Mouse (Mus musculus) forebrain, embryonic 14.5 days (tissue): ENCODE data around the gene Upp2. TPM values are rescaled to one million over a fixed set of nuclear protein-coding genes. Genes with fewer than 3 reads are reported as not detected.

Experiments
- ATAC-seq: fragments of 200-750 bp; cut with Nextera tagmentation; 2 replicates; pipeline ENCODE4 v1.8.0; 2017; ENCODE audit warnings: mild to moderate bottlenecking, moderate library complexity
- DNase-seq: peaks from one replicate; pipeline ENCODE4 v3.0.0-alpha.2; 2015; ENCODE audit warnings: low spot score
- H3K27ac ChIP-seq: fragments of 300-500 bp; sonication (generic); 2 replicates; pipeline ENCODE4 v1.5.1; 2014; ENCODE audit warnings: low read depth, mild to moderate bottlenecking, control low read depth, low read length, moderate library complexity
- H3K27me3 ChIP-seq: fragments of 300-500 bp; sonication (generic); replicated peaks from 2 replicates; pipeline ENCODE4 v1.6.1; 2014; ENCODE audit warnings: low read length, control low read depth, mixed read lengths; ENCODE audit not compliant: control insufficient read depth, insufficient read depth
- H3K36me3 ChIP-seq: fragments of 300-500 bp; sonication (generic); 2 replicates; pipeline ENCODE4 v1.6.1; 2014; ENCODE audit warnings: low read length, control low read depth; ENCODE audit not compliant: control insufficient read depth, insufficient read depth
- H3K4me1 ChIP-seq: fragments of 300-500 bp; sonication (generic); 2 replicates; pipeline ENCODE4 v1.6.1; 2014; ENCODE audit warnings: antibody characterized with exemption, low read length, control low read depth; ENCODE audit not compliant: control insufficient read depth, insufficient read depth
- H3K4me2 ChIP-seq: fragments of 300-500 bp; sonication (generic); 2 replicates; pipeline ENCODE4 v1.6.1; 2014; ENCODE audit warnings: mild to moderate bottlenecking, control low read depth, low read length
- H3K4me3 ChIP-seq: fragments of 300-500 bp; sonication (generic); 2 replicates; pipeline ENCODE4 v1.5.1; 2014; ENCODE audit warnings: low read depth, low read length, control low read depth
- H3K9ac ChIP-seq: fragments of 300-500 bp; sonication (generic); 2 replicates; pipeline ENCODE4 v1.6.1; 2014; ENCODE audit warnings: mild to moderate bottlenecking, low read length, control low read depth, moderate library complexity
- H3K9me3 ChIP-seq: fragments of 300-500 bp; sonication (generic); replicated peaks from 2 replicates; pipeline ENCODE4 v1.6.1; 2016; ENCODE audit warnings: low read length, control low read depth, mixed read lengths; ENCODE audit not compliant: control insufficient read depth
- WGBS: fragments of 180-500 bp; shearing (Covaris S2); extraction: QIAGEN DNeasy Blood & Tissue Kit; methylation state at CpG from one replicate; pipeline ENCODE4 v1.1.7; 2014; 5-methylcytosine and 5-hydroxymethylcytosine counted together
- polyA plus RNA-seq: library from polyadenylated mRNA; unstranded; fragments of >200 nt; fragmentation: Nextera tagmentation; extraction: Ambion mirVana; gene quantifications from 2 replicates; pipeline ENCODE4 v1.2.1, GENCODE M21; 2014

The Upp2 gene
- polyA plus RNA-seq, 1 experiment from 2014 or later, result 13.1 TPM

- no peak for ATAC-seq
- Histone ChIP-seq H3K9me3 (no peaks in the 10 kb centered on the region), H3K4me2 (no peak overlapping the region)
Measured at GRCm38 (mm10) chr2:58614851-58615250, 47.8 kb downstream of the Upp2 start.

GRCm38 (mm10) chr2:58615766-58616165 is 48.7 kb downstream of the Upp2 start:
- no peaks in the 10 kb centered on the region for H3K4me1 ChIP-seq
- ATAC-seq (no peak), DNase-seq (no peak)
- H3K9me3 ChIP-seq, result no peaks in the 10 kb centered on the region
- H3K4me2 ChIP-seq, result no peak overlapping the region
- H3K36me3 ChIP-seq, result no peaks in the 10 kb centered on the region
- H3K9ac ChIP-seq, result no peak overlapping the region
- H3K27me3 ChIP-seq, result no peaks in the 10 kb centered on the region
- H3K27ac ChIP-seq, result no peak overlapping the region
- 80% methylated on average over 5 of the region's 5 CpGs for WGBS
- no peak overlapping the region for H3K4me3 ChIP-seq

More at GRCm38 (mm10) chr2:58614851-58615250, 47.8 kb downstream of the Upp2 start:
- no peak for DNase-seq
- Histone ChIP-seq H3K9ac (no peak overlapping the region), H3K36me3 (no peaks in the 10 kb centered on the region), H3K27ac (no peak overlapping the region), H3K4me3 (no peak overlapping the region), H3K27me3 (no peaks in the 10 kb centered on the region), H3K4me1 (no peaks in the 10 kb centered on the region)
- WGBS, result 96% methylated on average over 8 of the region's 8 CpGs

DNA sequence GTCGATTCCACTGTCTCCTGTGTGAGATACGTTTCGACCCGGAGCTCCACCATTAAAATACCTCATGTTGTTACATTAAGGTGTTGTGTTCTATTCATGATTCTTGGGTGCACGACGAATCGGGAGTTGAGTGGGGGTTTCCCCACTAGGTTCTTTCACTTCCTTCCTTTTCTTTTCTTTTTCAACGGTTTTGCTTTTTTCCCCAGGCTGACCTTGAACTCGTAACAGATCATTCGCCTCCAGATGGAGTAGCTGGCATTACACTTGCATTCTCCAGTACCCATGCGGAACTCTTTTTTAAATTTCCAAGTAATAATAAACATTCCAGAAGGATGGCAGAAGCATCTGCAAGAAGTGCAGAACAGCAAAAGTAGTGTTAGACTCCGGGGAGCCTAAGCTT is 58.1 kb downstream of the Upp2 start:
- Histone ChIP-seq H3K9ac (no peak overlapping the region), H3K4me2 (no peak overlapping the region), H3K27me3 (peaks cover 10% of the 10 kb centered on the region; the same call in 1 of the 2 replicates), H3K4me1 (peaks cover 10% of the 10 kb centered on the region), H3K27ac (no peak overlapping the region), H3K4me3 (no peak overlapping the region), H3K9me3 (no peaks in the 10 kb centered on the region), H3K36me3 (no peaks in the 10 kb centered on the region)
- DNase-seq, result no peak
- 59% methylated on average over 12 of the region's 12 CpGs for WGBS
- no peak for ATAC-seq

DNA sequence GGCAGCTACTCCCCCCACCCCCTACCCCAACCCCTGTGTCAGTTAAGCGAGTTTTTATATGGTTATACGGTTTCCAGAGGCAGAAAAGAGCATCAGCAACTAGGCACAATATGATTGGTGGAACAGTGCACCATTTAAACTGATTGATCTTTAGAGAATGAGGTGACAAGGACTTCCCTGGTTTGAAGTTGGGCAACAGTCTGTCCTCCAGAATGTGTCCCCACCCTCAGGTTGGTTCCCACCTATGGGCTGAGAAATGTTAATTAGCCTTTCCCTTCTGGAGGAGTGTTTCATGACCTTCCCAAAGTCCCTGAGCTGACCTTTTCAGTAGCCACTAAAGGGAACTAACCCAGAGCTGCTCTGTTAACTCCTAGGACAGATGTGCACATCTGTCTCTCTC is 58.6 kb downstream of the Upp2 start:
- Histone ChIP-seq H3K4me1 (peaks cover 10% of the 10 kb centered on the region), H3K4me2 (no peak overlapping the region), H3K9me3 (no peaks in the 10 kb centered on the region), H3K36me3 (no peaks in the 10 kb centered on the region), H3K27me3 (peaks cover 10% of the 10 kb centered on the region; the same call in 1 of the 2 replicates), H3K27ac (no peak overlapping the region), H3K4me3 (no peak overlapping the region), H3K9ac (no peak overlapping the region)
- 5% methylated on average over 2 of the region's 2 CpGs for WGBS
- DNase-seq, result no peak
- no peak for ATAC-seq

- DNase-seq (peak; percentile 56), ATAC-seq (no peak)
- peaks cover 10% of the 10 kb centered on the region for H3K4me1 ChIP-seq
- WGBS, result 2% methylated on average over 8 of the region's 8 CpGs
- no peak overlapping the region for H3K4me3 ChIP-seq
- no peak overlapping the region for H3K4me2 ChIP-seq
- no peak overlapping the region for H3K9ac ChIP-seq
- H3K9me3 ChIP-seq, result no peaks in the 10 kb centered on the region
- H3K27me3 ChIP-seq, result peaks cover 10% of the 10 kb centered on the region; the same call in 1 of the 2 replicates
- H3K36me3 ChIP-seq, result no peaks in the 10 kb centered on the region
- H3K27ac ChIP-seq, result no peak overlapping the region
Measured at GRCm38 (mm10) chr2:58626136-58626769, 59.2 kb downstream of the Upp2 start.

DNA sequence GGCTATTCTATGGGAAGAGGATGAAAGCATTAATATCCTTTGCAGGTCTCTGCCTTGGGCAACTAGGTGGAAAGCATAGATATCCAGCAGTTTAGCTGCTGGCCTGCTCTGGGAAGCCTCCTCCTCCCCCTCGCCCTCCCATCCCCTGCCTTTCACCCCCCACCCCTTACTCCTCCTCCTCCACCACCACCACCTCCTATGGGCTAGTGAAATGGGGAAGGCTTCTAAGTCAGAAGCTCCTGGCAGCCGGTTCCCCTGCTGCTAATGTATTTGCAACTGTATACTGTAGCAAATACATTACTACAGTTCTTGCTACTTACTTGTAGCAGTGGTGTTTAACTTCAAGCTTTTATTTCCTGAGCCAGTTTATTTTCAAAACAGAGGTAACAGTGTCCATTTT is 60.9 kb downstream of the Upp2 start:
- H3K4me1 ChIP-seq, result peaks cover 10% of the 10 kb centered on the region
- WGBS, result 24% methylated on average over 2 of the region's 2 CpGs
- DNase-seq (no peak), ATAC-seq (no peak)
- no peaks in the 10 kb centered on the region for H3K9me3 ChIP-seq
- no peak overlapping the region for H3K27ac ChIP-seq
- no peaks in the 10 kb centered on the region for H3K36me3 ChIP-seq
- peaks cover 10% of the 10 kb centered on the region; the same call in 1 of the 2 replicates for H3K27me3 ChIP-seq
- no peak overlapping the region for H3K9ac ChIP-seq
- H3K4me2 ChIP-seq, result no peak overlapping the region
- H3K4me3 ChIP-seq, result no peak overlapping the region

DNA sequence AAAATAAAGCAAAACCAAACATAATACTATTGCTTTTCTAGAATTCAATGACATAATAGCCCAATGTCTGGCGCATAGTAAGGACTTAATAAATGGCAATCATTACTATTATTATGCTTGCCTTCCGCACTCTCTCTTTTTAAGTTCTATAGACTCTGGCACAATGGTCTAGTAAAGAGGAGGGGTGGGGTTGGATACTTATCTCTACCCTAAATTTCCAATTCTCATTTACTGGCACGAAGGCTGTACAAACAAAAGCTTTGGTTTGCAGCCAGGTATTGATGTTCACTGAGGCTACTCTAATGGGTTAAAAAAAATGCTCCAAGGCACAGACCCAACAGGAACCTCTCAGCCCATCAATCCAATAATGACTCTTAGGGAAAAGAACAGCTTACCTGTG is 61.9 kb downstream of the Upp2 start:
- ATAC-seq (peak; percentile 62), DNase-seq (peak; percentile 58)
- Histone ChIP-seq H3K4me1 (peaks cover 10% of the 10 kb centered on the region), H3K4me2 (no peak overlapping the region), H3K27me3 (peaks cover 10% of the 10 kb centered on the region; the same call in 1 of the 2 replicates), H3K36me3 (no peaks in the 10 kb centered on the region), H3K9me3 (no peaks in the 10 kb centered on the region), H3K27ac (no peak overlapping the region), H3K9ac (no peak overlapping the region), H3K4me3 (no peak overlapping the region)
- 6% methylated on average over 3 of the region's 3 CpGs for WGBS

DNA sequence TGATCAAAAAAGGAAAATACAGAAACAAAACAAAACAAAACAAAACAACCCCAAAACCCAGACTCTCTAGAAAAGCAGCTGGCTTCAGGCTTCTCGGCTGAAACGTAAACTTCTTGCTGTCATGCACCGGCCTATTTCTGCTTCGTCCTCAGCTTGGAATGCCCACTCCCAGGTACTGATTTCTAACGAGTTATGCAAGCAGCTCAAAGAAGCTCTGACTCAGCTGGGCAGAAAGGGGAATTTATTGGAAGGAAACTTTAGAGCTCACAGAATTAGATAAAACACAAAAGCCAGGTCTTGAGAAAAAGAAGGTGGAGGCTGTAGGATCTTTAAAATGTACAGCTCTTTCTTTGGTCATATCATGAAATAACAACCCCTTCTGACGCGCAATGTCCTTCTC is 62.3 kb downstream of the Upp2 start:
- no peaks in the 10 kb centered on the region for H3K36me3 ChIP-seq
- H3K9me3 ChIP-seq, result no peaks in the 10 kb centered on the region
- DNase-seq, result no peak
- peaks cover 10% of the 10 kb centered on the region for H3K4me1 ChIP-seq
- H3K27ac ChIP-seq, result no peak overlapping the region
- no peak for ATAC-seq
- H3K27me3 ChIP-seq, result peaks cover 10% of the 10 kb centered on the region; the same call in 1 of the 2 replicates
- no peak overlapping the region for H3K4me2 ChIP-seq
- H3K9ac ChIP-seq, result no peak overlapping the region
- 27% methylated on average over 7 of the region's 7 CpGs for WGBS
- no peak overlapping the region for H3K4me3 ChIP-seq

DNA sequence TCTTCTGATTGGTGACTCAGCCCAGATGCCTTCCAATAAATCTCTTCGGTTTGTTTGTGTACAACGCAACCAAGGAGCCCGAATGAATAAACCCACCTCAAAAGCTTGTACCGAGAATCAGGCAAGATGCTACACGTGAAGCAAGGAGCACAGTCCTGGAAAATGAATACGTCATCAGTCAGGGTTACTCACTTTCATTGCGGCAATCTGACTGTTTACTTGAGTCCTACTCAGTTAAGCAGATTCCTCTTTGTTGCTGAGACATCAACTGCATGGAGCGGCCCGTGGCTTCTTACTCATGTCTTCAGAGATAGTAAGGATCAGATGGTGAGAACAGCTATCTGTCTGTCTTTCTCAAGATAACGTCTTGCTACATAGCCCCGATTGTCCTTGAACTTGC is 66.7 kb downstream of the Upp2 start:
- H3K27ac ChIP-seq, result no peak overlapping the region
- H3K27me3 ChIP-seq, result no peaks in the 10 kb centered on the region
- no peak overlapping the region for H3K4me3 ChIP-seq
- ATAC-seq (no peak), DNase-seq (no peak)
- peaks cover 5% of the 10 kb centered on the region for H3K4me1 ChIP-seq
- H3K9me3 ChIP-seq, result no peaks in the 10 kb centered on the region
- H3K4me2 ChIP-seq, result no peak overlapping the region
- H3K9ac ChIP-seq, result no peak overlapping the region
- H3K36me3 ChIP-seq, result no peaks in the 10 kb centered on the region
- WGBS, result 94% methylated on average over 11 of the region's 11 CpGs
